Mouse (Mus musculus): ENCODE results near the gene Rhoc.
A peak's percentile ranks its signal among the peaks of the same experiment; 100 is the strongest.
"Not testable (repeated sequence)": the region's sequence is repeated elsewhere in the genome, so short reads cannot be mapped to it uniquely, and the experiment has no call there.

Rhoc gene

GRCm38 (mm10) chr3:104788075-104788474 is at the start of gene Rhoc:
Gene Rhoc (plus strand): TSS chr3:104788375.
- DNase-seq (ENCODE audit: low read depth, low spot score), result no peak

- DNase-seq (ENCODE audit: low read depth, low spot score), result no peak
Measured at GRCm38 (mm10) chr3:104741954-104742353, 46.2 kb upstream of the Rhoc start.

DNA sequence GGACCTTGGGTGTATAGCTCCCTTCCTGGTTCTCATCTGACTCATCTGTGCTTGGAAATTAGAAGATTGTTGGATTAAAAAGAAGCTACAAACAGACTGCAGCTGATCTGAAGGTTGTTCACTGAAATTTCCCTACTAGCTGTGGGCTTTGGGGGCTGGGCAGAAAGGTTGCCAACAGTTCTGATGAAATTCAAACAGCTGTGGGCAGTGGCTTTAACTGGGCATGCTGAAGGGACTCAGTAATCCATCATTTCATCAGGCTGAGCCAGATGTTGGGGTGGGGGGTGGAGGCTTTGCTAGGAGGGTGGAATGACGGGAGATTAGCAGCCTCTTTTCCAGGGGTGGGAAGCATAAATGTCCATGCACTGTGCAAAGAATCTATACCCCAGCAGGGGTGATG is 45.0 kb upstream of the Rhoc start:
- DNase-seq (ENCODE audit: low read depth, low spot score), result no peak

DNA sequence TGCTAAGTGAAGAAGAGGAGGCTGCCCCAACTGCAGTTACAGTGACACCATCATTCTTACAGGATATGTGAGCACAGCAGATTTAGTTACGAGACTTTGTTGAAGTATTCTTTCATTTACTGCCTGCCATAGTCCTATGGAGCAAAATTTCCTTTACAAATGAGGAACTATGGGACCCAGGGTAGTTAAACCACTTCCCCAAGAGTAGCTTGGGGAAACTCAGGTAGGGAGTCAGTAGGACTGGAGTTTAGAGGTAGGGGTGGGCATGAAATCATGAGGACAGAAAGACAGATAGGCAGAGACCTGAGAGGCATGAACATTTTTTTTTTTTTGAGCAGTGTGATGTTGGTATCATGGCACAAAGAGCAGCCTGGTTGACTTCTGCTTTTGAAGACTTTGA is 44.3 kb upstream of the Rhoc start:
- DNase-seq (ENCODE audit: low read depth, low spot score), result no peak

GRCm38 (mm10) chr3:104752845-104753244 is 35.3 kb upstream of the Rhoc start:
- DNase-seq (ENCODE audit: low read depth, low spot score), result not testable (repeated sequence)

DNA sequence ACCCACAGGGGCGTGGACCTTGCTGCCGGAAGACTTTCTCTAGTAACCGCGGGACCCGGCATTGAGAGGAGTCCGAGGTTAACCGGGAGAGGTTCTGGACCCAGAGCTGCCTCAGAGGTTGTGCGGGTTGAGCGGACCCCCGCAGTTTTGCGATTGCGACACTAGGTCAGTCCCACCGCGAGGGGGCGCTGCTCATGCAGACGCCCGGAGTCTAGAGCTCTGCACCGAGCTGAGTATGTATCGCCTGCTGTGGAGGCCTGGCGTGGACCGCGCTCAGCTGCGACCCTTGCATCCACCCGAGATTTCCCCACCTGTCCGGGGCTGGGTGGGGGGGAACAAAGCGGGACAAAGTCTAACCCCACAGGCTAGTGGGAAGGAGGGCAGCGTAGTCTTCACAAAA is 29.8 kb upstream of the Rhoc start:
- peak; percentile 79 for DNase-seq (ENCODE audit: low read depth, low spot score)

GRCm38 (mm10) chr3:104758869-104759268 is 29.3 kb upstream of the Rhoc start:
- DNase-seq (ENCODE audit: low read depth, low spot score), result no peak

GRCm38 (mm10) chr3:104762103-104762863 is 25.9 kb upstream of the Rhoc start:
- DNase-seq (ENCODE audit: low read depth, low spot score), result not testable (repeated sequence)

DNA sequence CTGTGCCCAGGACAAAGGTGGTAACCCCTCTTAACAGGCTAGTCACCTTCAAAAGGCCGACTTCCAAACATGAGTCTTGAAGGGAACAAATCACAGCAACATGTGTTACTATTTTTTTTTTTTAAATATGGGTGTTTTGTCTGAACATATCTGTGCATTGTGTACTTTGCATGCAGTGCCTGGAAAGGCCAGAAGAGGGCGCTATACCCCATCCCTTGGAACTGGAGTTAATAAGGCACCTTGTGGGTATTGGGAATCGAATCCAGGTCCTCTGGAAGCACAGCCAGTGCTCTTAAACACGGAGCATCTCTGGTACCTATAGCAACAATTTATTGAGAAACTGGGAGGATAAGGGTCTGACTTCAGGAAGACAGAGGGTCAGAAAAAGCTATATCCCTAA is 23.2 kb upstream of the Rhoc start:
- DNase-seq (ENCODE audit: low read depth, low spot score), result peak; percentile 62

- no peak for DNase-seq (ENCODE audit: low read depth, low spot score)
Measured at GRCm38 (mm10) chr3:104767141-104767540, 21.0 kb upstream of the Rhoc start.

GRCm38 (mm10) chr3:104767716-104768115 is 20.5 kb upstream of the Rhoc start:
- no peak for DNase-seq (ENCODE audit: low read depth, low spot score)

- DNase-seq (ENCODE audit: low read depth, low spot score), result no peak
Measured at GRCm38 (mm10) chr3:104769135-104769534, 19.0 kb upstream of the Rhoc start.

DNA sequence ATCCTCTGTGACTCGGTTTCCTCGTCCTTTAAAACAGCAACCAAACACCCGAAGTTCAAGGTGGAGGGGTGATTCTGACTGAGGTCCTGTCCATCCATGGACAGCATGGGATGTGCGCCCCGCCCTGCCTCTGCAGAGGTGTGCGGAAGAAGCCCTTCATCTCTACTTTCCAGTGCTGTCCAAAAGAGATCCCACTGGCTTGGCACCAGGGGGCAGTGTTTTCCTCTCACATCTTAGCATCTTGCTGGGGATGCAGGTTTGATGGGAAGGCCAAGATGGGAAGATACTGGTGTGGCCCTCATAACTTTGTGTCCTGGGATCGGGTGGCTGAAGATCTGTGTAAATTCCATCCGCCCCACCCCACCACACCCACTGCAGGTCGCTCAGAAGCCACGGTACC is 18.1 kb upstream of the Rhoc start:
- DNase-seq (ENCODE audit: low read depth, low spot score), result peak; percentile 76

DNA sequence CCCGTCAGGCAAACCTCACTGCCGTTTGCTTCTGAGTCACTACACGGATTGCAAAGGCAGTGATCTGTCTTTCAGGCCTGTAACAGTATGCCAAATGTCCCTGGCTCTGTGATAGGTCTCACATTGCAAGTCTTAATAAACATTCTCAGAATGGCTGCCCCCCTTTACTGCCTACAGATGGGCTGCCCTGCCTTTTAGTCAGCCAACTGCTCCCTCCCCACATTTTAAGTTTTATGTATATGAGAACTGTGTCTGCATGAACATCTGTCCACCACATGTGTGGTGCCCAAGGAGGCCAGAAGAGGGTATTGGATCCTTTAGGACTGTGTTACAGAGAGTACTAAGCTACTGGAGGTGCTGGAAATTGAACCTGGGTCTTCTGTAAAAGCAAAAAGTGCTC is 17.3 kb upstream of the Rhoc start:
- no peak for DNase-seq (ENCODE audit: low read depth, low spot score)

DNA sequence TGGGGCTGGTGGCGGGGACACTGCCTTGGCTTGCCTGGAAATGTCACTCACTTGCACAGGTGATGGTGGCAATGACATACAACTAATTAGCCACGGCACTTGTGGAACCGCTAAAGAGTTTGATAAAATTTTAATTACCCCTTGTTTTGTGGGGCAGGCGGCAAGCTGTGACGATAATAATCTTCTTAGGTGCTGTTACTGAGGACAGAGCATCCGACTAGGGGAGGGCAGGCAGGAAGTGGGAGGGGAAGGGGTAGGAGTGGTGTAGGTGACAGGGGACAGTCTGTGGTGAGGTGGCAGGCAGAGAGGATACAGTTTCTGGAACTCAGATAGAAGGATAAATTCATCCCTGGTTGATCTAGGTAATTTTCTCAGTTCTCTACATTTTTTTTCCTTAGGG is 16.7 kb upstream of the Rhoc start:
- no peak for DNase-seq (ENCODE audit: low read depth, low spot score)

DNA sequence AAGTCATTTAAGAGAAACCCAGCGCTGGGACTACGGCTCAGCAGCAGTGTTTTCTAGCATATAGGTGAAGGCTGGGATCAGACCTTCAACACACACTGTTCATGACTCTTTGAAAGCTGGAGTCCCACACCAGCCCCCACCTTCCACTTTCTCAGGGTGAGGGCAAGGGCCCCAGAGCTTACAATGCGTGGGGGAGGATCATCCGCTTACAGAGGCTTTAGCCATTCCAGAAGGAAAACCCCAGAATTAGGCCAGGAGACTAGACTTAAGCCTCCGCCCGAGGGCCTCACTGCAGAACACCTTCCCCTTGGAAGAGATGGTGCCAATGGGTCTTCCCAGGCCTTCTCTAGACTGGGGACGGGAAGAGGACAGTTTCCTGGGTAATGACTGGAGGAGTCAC is 14.9 kb upstream of the Rhoc start:
- DNase-seq (ENCODE audit: low read depth, low spot score), result no peak

DNA sequence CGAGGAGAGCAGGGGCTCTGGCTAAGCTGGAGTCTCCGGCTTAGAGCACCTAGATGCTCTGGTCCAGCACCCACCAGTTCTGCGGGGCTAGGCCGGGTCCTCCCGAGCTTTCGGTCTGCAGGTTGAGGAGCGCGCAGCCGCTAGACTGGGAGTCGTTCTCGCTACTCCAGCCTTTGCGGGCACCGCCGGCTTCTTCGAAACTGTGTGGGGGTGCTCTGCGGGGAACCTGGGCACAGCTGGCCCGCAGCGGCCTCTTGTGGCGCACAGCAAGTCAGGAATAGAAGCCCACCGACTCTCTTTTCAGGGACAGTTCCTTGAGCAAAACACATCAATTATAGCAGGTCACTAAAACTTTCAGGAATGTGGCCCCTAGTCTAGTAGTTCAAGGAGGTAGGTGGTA is 10.8 kb upstream of the Rhoc start:
- DNase-seq (ENCODE audit: low read depth, low spot score), result peak; percentile 53

GRCm38 (mm10) chr3:104779949-104780348 is 8.2 kb upstream of the Rhoc start:
- DNase-seq (ENCODE audit: low read depth, low spot score), result peak; percentile 74

- DNase-seq (ENCODE audit: low read depth, low spot score), result peak; percentile 87
Measured at GRCm38 (mm10) chr3:104780561-104781420, 7.4 kb upstream of the Rhoc start, which contains the start of gene Ppm1j. Gene Ppm1j (plus strand): TSS chr3:104781056.

GRCm38 (mm10) chr3:104781471-104781903 is 6.7 kb upstream of the Rhoc start, which contains the start of gene Fam19a3:
Gene Fam19a3 (minus strand): TSS chr3:104781840.
- DNase-seq (ENCODE audit: low read depth, low spot score), result peak; percentile 40

- DNase-seq (ENCODE audit: low read depth, low spot score), result peak; percentile 76
Measured at GRCm38 (mm10) chr3:104782061-104782681, 6.0 kb upstream of the Rhoc start.

DNA sequence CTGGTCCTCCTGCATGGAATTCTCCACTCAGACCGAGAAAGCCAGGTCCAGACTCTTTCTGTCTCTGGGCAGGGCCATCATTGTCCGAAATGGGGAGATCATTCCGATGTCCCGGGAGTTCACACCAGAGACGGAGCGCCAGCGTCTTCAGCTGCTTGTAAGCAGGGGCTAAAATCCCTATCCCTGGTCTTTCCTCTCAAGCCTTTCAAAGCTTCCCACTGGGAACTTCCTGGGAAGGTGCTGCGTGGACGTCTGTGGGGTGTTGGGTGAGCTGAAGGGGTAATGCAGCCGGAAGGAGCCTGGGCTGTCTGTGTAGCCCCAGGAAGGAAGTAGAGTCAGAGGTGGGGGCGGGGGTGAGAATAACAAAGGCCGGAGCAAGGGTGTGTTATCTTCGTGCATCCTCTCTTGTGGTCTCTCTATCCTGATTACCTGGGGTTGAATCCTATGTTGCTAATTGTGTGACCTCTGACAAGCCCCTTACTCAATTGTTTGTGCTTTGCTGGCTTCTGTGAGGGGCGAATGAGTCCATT is 4.1 kb upstream of the Rhoc start:
- DNase-seq (ENCODE audit: low read depth, low spot score), result peak; percentile 42

Data from ES-CJ7 (cell line).